Mouse (Mus musculus) thymus, postnatal 4 days (tissue): ENCODE results near the gene S100b.

ENCODE experiments used
- DNase-seq: peaks from one replicate; pipeline ENCODE4 v3.0.0; 2021

The S100b gene

GRCm38 (mm10) chr10:76253536-76253935 lies at the start of gene S100b:
S100b (plus strand) TSS chr10:76253853.
- DNase-seq: no peak

- DNase-seq: no peak
Observed at GRCm38 (mm10) chr10:76207262-76207796, 46.3 kb upstream of the S100b start.

- DNase-seq: no peak
Observed at GRCm38 (mm10) chr10:76209241-76209640, 44.4 kb upstream of the S100b start.

DNA sequence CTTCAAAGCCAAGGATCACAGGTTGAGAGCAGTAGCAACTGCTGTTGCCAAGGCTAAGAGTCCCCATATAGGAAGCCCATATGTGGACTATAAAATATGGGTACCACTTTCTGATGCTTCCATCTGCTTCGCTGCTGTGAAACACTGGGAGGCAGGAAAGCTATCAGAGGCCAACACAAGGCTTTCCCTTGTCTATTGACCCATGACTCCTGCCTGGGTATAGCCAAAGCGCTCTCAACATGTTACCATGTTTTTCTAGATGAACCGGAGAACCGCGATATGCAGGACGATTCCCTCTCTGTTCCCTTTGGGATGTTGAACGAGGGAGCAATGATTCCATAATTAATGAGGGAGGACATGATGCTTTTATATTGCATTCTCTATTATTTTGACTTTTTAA lies 42.8 kb upstream of the S100b start:
- DNase-seq: no peak

DNA sequence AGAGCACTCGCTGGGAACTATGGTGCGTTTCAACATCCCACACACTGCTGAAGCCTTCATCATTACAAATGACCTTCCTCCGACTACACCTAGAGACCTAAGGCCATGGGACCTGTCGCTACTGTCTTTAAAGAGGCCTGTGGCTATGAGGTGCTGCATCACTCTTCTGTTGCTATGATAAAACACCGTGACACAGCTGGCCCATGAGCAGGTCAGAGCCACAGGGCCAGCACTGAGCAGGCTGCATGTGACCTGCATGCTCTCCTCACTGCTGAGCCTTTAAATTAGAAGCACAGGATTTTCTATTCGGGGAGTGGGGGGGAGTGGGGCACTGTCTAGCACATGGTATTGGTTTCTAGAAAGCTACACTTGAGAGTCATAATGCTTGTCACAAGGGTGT lies 41.5 kb upstream of the S100b start:
- DNase-seq: no peak

- no peak for DNase-seq
Observed at GRCm38 (mm10) chr10:76214161-76214560, 39.5 kb upstream of the S100b start.

GRCm38 (mm10) chr10:76217056-76217455 lies 36.6 kb upstream of the S100b start:
- DNase-seq: no peak

GRCm38 (mm10) chr10:76218240-76218639 lies 35.4 kb upstream of the S100b start:
- DNase-seq: no peak

GRCm38 (mm10) chr10:76225944-76226343 lies 27.7 kb upstream of the S100b start:
- no peak for DNase-seq

- DNase-seq: no peak
Observed at GRCm38 (mm10) chr10:76229627-76230026, 24.0 kb upstream of the S100b start.

DNA sequence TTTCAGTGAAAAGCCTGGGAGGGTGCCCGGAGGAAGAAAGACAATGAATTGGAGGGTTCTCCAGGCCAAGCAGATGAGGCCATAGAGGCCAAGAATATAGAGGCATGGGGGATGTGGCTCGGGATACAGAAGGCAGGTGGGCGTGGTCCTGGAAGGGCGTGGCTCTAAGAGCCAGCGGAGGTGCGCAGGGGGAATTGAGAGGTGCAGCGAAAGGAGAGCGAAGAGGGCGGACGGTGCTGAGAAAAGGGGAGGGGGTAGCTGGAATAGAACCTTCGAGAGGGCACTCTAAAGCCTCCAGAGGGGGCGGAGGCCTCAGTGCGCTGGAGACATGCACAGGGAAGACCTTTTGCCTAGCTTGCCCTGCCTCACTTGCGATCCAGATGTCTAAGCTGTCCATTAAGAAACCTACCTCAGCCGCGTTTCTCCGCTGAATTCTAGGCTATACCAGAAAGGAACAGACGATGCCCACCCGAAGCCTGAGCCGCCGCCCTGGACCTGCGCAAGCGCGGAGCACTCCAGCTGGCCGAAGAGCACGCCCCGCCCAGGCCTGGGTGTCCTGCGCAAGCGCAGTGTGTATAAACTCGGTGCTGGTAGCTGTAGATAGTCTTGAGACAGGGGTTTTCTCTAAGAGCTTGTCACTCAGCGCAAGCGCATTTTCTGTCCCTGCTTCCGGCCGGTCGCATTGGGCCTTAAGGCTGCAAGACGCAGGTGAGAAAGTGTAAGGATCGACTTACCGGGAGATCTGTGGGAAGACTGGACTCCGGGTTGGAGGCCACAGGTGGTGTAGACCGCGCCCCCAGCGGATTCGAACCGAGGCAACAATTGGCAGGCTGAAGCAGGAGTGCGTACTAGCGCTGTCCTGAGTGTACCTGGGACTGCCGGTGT lies 16.1 kb upstream of the S100b start, which contains the start of gene Prmt2:
Gene Prmt2, minus strand, starts transcription at position 525 of the 885 bp plus-strand sequence.
- peak; percentile 91 for DNase-seq

- DNase-seq: no peak
Observed at GRCm38 (mm10) chr10:76239401-76239800, 14.3 kb upstream of the S100b start.

- no peak for DNase-seq
Observed at GRCm38 (mm10) chr10:76245106-76245505, 8.5 kb upstream of the S100b start.

DNA sequence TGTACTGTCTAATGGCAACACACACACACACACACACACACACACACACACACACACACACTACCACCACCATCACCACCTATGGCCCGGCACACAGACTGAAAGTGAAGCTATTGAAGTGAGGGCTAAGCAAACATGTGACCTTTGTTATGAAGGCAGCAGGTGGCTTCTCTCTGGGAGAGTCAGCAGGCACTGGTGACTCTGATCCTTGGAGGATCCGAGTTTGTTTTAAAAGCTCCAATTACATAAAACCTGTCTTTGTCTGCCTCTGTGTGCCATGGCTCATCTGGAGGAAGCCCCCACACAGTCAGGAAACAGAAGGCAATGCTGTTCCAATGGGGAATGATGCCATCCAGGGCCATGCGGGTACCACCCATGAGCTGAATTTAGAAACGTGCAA lies 7.1 kb upstream of the S100b start:
- DNase-seq: no peak

DNA sequence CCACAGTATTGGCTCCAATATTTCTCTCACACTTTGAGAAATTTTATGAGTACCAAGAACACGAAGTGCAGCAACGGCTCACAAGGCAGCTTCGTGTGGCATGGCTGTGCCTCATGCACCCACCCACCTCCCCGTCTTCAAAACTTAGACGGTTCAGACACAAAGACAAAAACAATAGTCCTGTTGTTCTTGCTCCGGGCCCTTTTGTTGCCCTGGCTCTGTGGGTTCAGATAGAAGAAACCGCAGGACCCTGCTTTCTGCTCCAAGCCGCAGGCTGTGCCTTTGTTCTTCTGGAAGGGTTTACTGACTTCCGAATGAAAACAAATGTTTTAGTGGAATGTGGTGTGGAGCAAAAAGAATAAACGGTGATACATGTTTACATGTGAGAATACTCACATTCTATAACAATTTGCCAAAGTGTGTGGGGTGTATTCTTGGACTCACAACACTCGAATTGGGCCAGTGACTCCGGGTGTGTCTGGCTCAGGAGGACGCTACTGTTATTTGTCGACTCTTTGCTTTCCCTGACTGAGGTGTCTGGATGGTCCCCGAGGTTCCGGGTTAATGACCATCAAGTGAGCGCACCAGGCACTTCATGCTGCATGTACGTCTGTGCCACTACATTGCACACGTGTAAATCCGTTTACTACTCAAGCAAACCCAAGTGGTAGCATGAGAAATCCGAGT lies 5.5 kb upstream of the S100b start:
- DNase-seq: no peak

DNA sequence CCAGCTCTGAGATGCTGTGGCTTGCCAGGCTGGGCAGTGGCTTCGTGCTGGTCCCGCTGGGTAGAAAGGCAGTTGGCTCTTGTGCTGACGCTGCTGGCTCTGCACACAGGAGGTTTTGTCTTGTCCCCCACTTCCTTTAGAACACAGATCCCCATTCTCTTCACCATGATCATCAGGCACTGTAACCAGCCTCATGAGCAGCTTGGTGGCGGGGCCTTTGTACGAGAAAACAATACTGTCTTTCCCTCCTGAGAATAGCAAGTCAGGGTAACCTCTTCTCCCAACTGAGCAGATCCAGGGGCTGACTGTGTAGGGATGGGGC lies 5.0 kb upstream of the S100b start:
- DNase-seq: no peak

GRCm38 (mm10) chr10:76250870-76251269 lies 2.8 kb upstream of the S100b start:
- DNase-seq: no peak

DNA sequence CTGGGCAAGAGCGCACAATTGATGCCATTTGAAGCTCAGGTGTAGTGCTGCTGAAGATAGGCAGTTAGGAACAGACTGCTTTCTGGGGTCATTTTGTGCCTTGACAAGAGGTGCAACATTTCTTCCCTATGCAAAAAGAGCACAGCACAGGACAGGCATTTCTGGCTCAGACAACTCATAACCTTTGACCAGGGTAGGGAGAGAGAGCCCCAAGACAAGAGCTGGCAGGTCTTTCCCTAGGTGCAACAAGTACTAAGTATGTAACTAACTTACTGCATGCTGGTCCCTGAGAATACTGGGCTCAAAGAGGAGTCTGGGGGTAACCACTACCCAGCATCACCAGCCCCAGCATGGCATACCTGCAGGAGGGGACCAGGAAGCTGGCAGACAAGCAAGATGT lies 574 bp upstream of the S100b start:
- no peak for DNase-seq

GRCm38 (mm10) chr10:76255617-76256016 lies 2.0 kb downstream of the S100b start:
- no peak for DNase-seq

DNA sequence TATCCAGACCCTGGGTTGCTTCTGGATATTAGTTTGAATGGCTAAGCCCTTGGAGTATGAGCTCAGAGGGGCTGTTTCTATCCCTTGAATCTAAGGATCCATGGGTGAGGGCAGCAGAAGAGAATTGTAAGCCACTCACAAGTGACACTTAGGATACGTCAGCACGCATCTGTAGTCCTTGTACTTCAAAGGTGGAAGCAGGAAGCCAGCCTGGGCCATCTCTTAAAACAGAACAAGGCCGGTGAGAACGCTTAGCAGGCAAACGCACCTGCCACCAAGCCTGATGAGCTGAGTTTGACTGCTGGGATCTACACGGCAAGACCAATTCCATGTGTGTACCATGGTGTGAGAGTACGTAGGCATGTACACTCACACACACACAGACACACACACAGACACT lies 3.6 kb downstream of the S100b start:
- peak; percentile 46 for DNase-seq

DNA sequence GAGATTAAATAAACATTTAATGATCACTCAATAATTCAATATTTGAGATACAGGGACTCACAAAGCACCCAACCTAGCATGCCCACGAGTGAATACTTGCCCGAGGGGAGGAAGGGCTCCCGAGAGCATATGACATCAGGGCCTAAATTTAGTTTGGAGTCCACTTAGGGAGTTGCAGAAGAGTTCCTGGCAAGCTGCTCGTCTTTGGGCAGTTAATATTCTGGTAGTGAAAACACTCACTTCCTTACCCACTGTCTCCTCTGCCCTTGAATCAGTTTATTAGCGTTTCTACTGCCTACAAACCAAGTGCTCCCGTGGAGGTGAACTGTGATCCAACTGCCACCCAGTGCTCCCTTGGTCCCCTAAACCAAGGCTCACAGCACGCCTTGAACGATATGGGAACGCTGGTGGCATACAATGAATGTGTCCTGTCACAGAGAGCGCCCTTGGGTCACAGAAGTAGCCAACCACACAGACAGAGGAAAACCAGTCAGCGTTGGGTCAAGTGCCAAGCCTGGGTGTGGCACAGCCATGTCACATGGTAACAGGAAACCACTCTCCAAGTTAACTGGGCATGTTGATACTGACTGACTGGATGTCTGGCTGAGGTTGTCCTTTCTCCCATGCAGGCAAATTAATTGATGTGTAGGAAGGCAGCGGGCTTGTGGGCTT lies 4.2 kb downstream of the S100b start:
- DNase-seq: no peak

GRCm38 (mm10) chr10:76259566-76260232 lies 6.0 kb downstream of the S100b start:
- DNase-seq: no peak
